Mouse (Mus musculus) adrenal gland, postnatal 10 days (tissue): Measurements from ENCODE around the gene Arhgap21. TPM values are rescaled to one million over a fixed set of nuclear protein-coding genes. Genes with fewer than 3 reads are reported as not detected.

Experiments used
- DNase-seq: peaks from one replicate; pipeline ENCODE4 v3.0.0; 2021; ENCODE audit warnings: mixed read lengths
- long read RNA-seq, 2 experiments: library from polyadenylated mRNA; stranded (forward); transcript quantifications; one replicate each; pipeline ENCODE4 v2.0.0; 2021
- total RNA-seq, 2 experiments: library from RNA; stranded (reverse); gene quantifications; 2 replicates each; pipeline ENCODE4 v1.2.3; 2021

Gene Arhgap21
- 10 to 100 TPM; 57.5 to 78.3 TPM for total RNA-seq
- long read RNA-seq, experiment 1, partial matches to known transcripts, result 1 of 3 reads
- long read RNA-seq, experiment 1, other reads (novel, unspliced or antisense), result 2 of 3 reads
- long read RNA-seq, experiment 2, partial matches to known transcripts, result 3 of 7 reads
- long read RNA-seq, experiment 2, other reads (novel, unspliced or antisense), result 4 of 7 reads

- DNase-seq, result peak; percentile 89
Observed at GRCm38 (mm10) chr2:20968441-20969200, at the start of gene Arhgap21. Gene Arhgap21 (minus strand): TSS chr2:20968881.

- no peak for DNase-seq
Observed at GRCm38 (mm10) chr2:21016589-21016988, 47.9 kb upstream of the Arhgap21 start.

- DNase-seq, result no peak
Observed at GRCm38 (mm10) chr2:21010806-21011397, 42.2 kb upstream of the Arhgap21 start.

GRCm38 (mm10) chr2:21010219-21010618 lies 41.5 kb upstream of the Arhgap21 start:
- no peak for DNase-seq

- no peak for DNase-seq
Observed at GRCm38 (mm10) chr2:21009258-21010140, 40.8 kb upstream of the Arhgap21 start.

- peak; percentile 10 for DNase-seq
Observed at GRCm38 (mm10) chr2:21002538-21002937, 33.9 kb upstream of the Arhgap21 start.

- no peak for DNase-seq
Observed at GRCm38 (mm10) chr2:21001156-21001555, 32.5 kb upstream of the Arhgap21 start.

- no peak for DNase-seq
Observed at GRCm38 (mm10) chr2:20995547-20995946, 26.9 kb upstream of the Arhgap21 start.

GRCm38 (mm10) chr2:20991508-20991907 lies 22.8 kb upstream of the Arhgap21 start:
- DNase-seq, result no peak

GRCm38 (mm10) chr2:20990907-20991306 lies 22.2 kb upstream of the Arhgap21 start:
- DNase-seq, result no peak

GRCm38 (mm10) chr2:20990056-20990455 lies 21.4 kb upstream of the Arhgap21 start:
- DNase-seq, result no peak

- no peak for DNase-seq
Observed at GRCm38 (mm10) chr2:20987822-20988221, 19.1 kb upstream of the Arhgap21 start.

GRCm38 (mm10) chr2:20978726-20979125 lies 10.0 kb upstream of the Arhgap21 start:
- DNase-seq, result no peak

GRCm38 (mm10) chr2:20977051-20977450 lies 8.4 kb upstream of the Arhgap21 start:
- DNase-seq, result no peak

- DNase-seq, result no peak
Observed at GRCm38 (mm10) chr2:20973513-20973912, 4.8 kb upstream of the Arhgap21 start.

GRCm38 (mm10) chr2:20972180-20972579 lies 3.5 kb upstream of the Arhgap21 start:
- DNase-seq, result no peak

- DNase-seq, result no peak
Observed at GRCm38 (mm10) chr2:20971628-20972027, 2.9 kb upstream of the Arhgap21 start.

GRCm38 (mm10) chr2:20969201-20970200 lies 820 bp upstream of the Arhgap21 start:
- DNase-seq, result peak; percentile 96

GRCm38 (mm10) chr2:20967646-20968351 lies 882 bp downstream of the Arhgap21 start:
- peak; percentile 46 for DNase-seq

GRCm38 (mm10) chr2:20967101-20967645 lies 1.5 kb downstream of the Arhgap21 start:
- DNase-seq, result peak; percentile 63
